Mouse (Mus musculus) adrenal gland, postnatal 25 days (tissue): Measurements from ENCODE around the gene Pkp4. TPM values are rescaled to one million over a fixed set of nuclear protein-coding genes. Genes with fewer than 3 reads are reported as not detected.
"Not testable (repeated sequence)": the region's sequence is repeated elsewhere in the genome, so short reads cannot be mapped to it uniquely, and the experiment has no call there.

ENCODE experiments used
- DNase-seq: peaks from one replicate; pipeline ENCODE4 v3.0.0; 2021; ENCODE audit warnings: mixed read lengths
- total RNA-seq: library from RNA; stranded (reverse); gene quantifications from 2 replicates; pipeline ENCODE4 v1.2.3, GENCODE M21; 2021

Gene Pkp4
- total RNA-seq, 1 experiment from 2014 or later, result 57.3 TPM

GRCm38 (mm10) chr2:59339776-59340539, 179.3 kb downstream of the Pkp4 start:
- DNase-seq, result no peak

GRCm38 (mm10) chr2:59340878-59341277, 180.2 kb downstream of the Pkp4 start:
- DNase-seq, result no peak

DNA sequence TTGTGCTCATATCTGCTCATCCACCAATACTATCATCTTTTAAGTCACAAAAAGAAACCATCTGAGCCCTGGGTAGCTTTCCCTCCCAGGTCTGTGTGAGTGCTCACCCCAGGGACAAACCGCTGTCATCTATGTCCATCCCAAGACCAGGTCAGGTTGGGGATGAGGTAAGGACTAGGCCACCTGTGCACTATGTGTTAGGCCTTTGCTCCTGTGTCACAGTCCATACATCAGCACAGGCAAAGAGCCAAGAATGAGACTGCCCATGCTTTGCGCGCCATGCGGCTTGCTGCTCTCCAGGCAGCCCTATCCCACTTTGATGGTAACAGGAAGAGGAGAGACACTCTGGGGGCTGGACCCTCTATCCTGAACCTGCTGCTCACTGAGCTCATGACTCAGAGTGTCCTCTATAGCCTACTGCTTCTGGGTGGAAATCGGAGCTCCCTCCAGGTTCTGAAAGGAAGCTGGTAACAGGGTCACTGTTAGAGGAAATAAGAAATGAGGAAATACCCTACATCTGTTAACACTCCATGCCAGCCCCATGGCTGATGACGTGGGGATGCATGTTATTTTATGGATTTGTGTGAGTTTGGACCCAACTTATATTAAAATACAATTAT, 182.1 kb downstream of the Pkp4 start:
- DNase-seq, result no peak

GRCm38 (mm10) chr2:59343834-59344233, 183.2 kb downstream of the Pkp4 start:
- DNase-seq, result no peak

DNA sequence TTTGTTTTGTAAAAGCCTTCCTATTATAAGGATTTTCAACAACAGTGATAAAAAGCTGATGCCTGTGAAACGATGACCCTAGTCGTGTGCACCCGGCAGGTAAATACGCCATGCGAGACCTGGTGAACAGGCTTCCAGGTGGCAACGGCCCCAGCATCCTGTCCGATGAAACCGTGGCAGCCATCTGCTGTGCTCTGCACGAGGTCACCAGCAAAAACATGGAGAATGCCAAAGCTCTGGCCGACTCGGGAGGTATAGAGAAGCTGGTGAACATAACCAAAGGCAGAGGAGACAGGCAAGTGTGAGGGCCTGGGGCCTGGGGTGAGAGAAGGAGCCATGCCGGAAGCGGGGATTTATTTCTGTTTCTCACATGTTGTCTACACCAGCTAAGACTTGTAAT, 184.0 kb downstream of the Pkp4 start:
- no peak for DNase-seq

DNA sequence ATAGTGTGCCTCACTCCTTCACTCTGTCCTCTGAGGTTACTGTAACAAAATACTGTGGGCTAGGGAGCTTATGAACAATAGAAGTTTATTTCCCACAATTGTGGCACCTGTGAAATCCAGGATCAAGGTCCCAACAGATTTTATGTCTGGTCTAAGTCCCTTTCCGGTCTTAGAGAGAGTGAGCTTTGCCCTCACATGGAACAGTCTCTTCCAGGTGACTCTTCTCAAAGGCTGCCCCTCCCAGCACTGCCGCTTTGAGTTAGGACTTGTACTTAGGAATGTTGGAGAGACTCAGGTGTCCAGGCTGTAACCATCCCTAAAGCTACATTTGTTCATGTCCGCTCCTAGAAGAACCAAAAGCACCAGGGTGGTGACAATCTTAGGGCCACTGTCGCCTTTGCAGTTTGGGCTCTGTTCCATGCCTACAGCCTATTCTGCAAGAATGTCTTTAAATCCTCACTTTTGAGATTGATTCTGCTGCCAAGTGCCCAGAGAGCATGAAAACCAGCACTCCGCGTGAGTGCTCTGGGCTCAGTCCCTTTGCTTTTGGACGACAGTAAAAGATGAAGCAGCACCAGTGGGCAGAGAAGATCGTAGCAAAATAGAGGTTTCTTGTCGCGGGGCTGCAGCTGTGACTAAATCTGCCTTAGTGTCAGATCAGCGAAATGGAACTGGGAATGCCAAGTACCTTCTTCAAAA, 184.6 kb downstream of the Pkp4 start:
- no peak for DNase-seq

- DNase-seq, result no peak
Observed at GRCm38 (mm10) chr2:59346443-59346842, 185.8 kb downstream of the Pkp4 start.

- no peak for DNase-seq
Observed at GRCm38 (mm10) chr2:59348585-59348984, 187.9 kb downstream of the Pkp4 start.

- no peak for DNase-seq
Observed at GRCm38 (mm10) chr2:59350094-59350493, 189.4 kb downstream of the Pkp4 start.

- no peak for DNase-seq
Observed at GRCm38 (mm10) chr2:59351303-59352099, 190.9 kb downstream of the Pkp4 start.

DNA sequence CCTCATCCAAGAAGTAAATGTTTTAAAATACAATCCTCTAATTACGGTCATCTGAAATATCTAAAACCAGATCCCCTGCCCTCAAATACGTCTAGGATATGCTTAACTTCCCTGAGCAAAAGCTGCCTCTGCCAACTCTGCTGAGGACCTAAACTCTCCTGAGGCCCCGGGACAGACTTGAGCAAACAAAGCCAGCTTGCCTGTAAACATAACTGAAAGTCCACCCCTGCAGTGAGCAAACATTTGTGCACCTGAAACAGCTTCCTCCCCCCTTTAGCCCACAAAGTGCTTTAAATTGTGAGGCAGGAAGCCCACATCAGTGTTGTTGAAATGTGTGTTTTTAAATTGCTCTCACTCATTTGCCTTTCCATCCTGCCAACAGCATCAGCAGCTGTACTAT, 193.2 kb downstream of the Pkp4 start:
- DNase-seq, result no peak

DNA sequence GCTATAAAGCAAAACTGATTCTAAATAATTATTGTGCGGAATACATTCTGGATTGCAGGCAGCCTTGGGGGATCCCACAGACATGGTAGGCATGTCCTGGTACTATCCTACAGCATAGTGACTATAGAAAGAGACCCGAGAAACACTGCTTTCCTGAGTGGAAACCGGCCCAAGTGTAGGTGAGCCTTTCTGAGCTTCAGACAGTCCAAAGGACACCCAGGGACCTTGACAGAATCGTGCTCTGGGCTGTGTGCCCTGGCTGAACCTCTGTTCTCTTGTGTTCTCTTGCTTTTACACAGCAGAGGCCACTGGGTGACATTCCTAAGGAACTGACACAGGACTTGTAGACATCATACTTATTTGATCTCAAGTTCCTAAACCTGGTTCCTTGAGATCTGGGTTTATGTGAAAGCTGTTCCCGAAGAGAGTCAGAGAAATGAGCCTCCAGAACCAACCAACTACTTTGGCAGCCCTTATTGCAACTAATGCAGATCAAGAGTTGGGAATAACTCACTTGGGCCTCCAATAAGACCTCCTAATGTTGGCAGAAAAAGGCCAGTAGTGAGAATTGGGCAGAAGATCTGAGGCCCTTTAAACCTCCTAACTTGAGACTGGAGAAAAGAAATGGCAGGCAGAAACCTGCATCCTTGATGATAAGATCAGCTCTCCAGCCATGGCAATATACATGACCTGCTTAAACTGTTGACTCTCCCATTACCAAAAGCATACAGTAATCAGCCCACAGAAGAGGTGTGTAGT, 195.1 kb downstream of the Pkp4 start:
- no peak for DNase-seq

DNA sequence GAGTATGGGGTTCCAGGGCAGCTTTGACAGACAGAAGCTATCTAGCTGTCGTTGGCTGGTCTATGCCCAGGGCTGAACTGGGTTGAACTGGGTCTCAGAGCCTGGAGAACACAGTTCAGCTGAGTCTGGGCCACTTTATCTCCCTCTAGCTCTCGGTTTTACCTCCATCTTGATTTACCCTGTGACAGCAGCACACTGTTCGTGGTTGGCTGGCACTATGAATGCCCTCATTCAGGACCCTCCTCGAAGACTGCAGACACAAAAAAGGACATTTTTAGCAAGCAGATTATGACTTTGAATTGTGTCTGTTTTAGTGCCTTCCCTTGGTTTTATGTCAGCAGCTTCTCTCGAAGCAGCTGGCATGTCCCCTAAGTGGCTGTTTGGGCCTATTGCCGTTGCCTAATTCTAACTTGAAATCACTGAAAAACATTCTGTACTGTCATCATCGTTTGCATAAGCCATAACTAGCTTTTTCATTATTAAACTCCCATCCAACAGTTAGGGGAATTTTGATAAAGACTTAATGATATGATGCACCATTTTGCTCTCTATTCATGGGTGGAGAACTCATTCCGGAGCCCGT, 199.2 kb downstream of the Pkp4 start:
- DNase-seq, result no peak

- DNase-seq, result no peak
Observed at GRCm38 (mm10) chr2:59361350-59361780, 200.7 kb downstream of the Pkp4 start.

GRCm38 (mm10) chr2:59364156-59364842, 203.6 kb downstream of the Pkp4 start:
- no peak for DNase-seq

DNA sequence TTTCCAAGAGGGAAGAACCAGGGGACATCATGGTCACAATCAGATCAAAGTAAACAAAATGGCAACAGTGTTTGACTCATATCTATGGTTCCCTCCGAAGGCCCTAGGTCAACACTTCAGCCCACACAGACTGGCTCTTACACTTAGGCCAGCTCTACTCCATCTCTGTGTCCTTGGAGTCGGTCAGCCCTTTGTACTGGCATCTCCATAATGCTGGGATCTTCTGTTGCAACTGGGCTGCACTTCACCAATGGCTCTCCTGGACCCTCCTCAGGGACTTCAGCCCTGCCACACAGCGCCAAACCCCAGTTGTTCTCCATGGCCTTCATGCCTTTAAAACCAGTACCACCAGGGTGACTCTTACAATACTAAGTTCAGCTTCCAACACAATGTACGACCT, 206.5 kb downstream of the Pkp4 start:
- no peak for DNase-seq

DNA sequence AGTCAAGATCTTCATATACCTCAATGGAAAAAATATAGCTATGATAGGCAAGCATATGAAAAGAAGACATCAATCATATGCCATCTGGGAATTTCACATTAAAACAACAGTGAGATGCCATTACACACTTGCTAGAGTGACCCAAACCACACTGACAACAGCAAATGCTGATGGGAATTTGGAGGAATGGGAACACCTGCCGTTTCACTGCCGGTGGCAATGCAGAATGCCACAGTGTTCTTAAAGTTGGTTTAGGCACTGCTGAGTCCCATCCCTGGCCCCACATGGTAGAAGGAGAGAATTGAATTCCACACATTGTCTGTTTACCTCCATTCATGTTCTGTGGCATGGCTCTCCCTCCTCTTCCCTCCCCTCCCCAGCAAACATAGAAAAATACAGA, 212.5 kb downstream of the Pkp4 start:
- DNase-seq, result no peak

DNA sequence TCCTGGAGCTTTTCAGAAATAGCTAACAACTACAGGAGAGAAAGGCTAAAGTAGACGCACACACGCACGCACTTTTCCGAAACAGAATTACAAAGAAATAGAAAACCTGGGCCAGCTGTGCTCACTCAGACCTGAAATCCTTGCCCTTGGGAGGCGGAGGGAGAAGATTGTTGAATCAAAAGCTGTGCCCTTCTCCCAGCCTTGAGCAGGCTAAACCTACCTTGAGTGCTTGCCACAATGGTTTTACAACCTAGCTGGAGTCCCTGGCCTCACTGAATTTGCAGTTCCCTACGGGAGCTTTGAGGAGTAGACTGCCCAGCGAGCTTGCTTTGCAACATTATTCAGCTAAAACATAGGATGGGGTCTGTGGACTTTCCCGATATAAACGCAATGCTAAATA, 217.4 kb downstream of the Pkp4 start:
- no peak for DNase-seq

DNA sequence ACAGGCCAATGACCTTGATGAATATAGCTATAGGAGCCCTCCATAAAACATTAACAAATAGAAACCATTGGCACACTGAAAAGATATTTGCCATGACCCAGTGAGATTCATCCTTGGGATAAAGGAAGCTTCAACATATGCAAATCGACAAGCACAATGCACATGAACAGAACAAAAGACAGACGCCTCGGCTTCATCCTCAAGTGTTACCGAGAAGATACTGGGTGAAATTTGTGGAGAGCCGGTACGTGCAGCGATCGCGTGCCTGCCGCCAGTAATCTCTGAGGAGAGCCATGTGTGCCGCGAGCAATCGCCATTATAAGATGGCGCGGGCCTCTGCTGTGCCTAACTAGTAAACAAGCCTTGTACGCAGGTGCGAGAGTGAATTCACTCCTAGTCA, 218.2 kb downstream of the Pkp4 start:
- not testable (repeated sequence) for DNase-seq

DNA sequence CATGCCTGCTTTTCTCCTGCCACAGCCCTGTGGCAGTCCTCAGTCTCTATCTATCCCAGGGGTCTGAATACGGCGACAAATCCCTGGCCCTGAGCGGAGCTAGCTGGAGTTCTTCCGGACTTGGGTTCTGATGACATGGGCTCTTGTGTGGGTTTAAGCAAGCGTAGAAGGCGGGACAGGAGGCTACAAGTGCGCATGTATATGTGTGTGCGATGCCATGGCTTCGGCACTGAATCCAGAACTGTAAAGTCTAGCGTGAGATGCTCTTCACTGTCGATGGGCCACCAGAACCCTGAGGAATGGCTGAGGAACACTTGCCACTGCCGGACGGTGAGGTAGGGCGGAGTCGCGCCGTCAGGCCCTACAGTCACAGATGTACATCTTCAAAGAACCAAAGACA, 222.6 kb downstream of the Pkp4 start:
- no peak for DNase-seq
